Mouse (Mus musculus): ENCODE measurements around the gene Ankrd42.

Ankrd42 gene

GRCm38 (mm10) chr7:92566775-92567174, 70.2 kb downstream of the Ankrd42 start:
- no peak for DNase-seq (ENCODE audit: low read depth, low spot score)

GRCm38 (mm10) chr7:92560986-92561876, 75.7 kb downstream of the Ankrd42 start, which contains the start of gene Ccdc90b:
Gene Ccdc90b, plus strand, starts transcription at chr7:92561149.
- DNase-seq (ENCODE audit: low read depth, low spot score) = peak; percentile 89

DNA sequence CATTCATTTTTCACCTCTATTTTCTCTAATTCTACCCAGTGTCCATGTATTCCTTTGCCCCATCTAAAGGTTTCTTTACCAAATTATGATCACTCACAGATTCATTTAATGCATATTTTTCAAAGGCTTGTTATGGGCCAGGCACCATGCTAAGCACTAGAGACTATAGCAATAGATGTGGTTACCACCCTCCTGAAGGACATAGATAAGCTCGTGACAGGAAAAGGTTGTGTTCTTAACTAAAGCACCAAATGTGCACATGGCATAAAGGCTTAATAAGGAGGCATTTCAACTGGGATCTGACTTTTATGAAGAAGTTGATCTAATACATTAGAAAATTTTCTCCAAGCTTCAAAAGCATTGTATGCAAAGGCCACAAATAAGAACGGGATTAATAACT, 78.2 kb downstream of the Ankrd42 start:
- no peak for DNase-seq (ENCODE audit: low read depth, low spot score)

- DNase-seq (ENCODE audit: low read depth, low spot score) = peak; percentile 31
Measured at GRCm38 (mm10) chr7:92550990-92551392, 86.0 kb downstream of the Ankrd42 start.

DNA sequence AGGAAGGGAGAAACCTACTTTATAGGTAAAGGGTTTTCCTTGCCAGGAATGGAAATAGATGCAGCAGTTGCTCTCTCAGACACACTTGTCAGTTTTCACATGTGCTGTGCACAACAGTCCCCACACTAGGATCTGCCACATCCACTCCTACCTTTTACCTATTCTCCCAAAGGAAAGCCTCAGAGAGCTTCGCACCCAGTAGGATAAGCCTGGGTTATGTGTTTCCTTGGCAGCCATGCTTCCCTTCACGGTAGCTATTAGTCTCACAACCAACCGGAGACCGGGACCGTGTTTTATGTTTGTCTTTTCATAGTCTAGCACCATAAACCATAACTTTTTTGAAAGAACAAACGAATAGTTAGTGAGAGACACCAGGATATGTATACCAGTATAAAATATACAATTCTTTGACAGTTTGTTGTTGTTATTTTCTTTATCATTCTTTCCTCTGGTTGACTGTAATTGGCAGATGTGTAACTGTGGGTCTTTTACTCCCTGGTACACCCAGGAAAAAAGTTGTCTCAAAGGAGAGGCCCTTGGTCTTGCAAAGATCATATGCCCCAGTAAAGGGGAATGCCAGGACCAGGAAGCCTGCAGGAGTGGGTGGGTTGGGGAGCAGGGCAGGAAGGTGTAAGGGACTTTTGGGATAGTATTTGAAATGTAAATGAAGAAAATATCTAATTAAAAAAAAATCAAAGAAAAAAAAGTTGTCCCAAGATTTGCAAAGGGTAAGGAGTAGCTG, 86.5 kb downstream of the Ankrd42 start:
- no peak for DNase-seq (ENCODE audit: low read depth, low spot score)

- DNase-seq (ENCODE audit: low read depth, low spot score) = no peak
Measured at GRCm38 (mm10) chr7:92546763-92547162, 90.2 kb downstream of the Ankrd42 start.

- no peak for DNase-seq (ENCODE audit: low read depth, low spot score)
Measured at GRCm38 (mm10) chr7:92532351-92533036, 104.4 kb downstream of the Ankrd42 start.

Measured in retina, postnatal 7 days (tissue).